Mouse (Mus musculus) forebrain, embryonic 14.5 days (tissue): Measurements from ENCODE around the gene Psmb8. TPM values are rescaled to one million over a fixed set of nuclear protein-coding genes. Genes with fewer than 3 reads are reported as not detected.
A peak's percentile ranks its signal among the peaks of the same experiment; 100 is the strongest.

Experiments used
- ATAC-seq: fragments of 200-750 bp; cut with Nextera tagmentation; 2 replicates; pipeline ENCODE4 v1.8.0; 2017; ENCODE audit warnings: mild to moderate bottlenecking, moderate library complexity
- DNase-seq: peaks from one replicate; pipeline ENCODE4 v3.0.0-alpha.2; 2015; ENCODE audit warnings: low spot score
- H3K27ac ChIP-seq: fragments of 300-500 bp; sonication (generic); 2 replicates; pipeline ENCODE4 v1.5.1; 2014; ENCODE audit warnings: low read depth, mild to moderate bottlenecking, control low read depth, low read length, moderate library complexity
- H3K27me3 ChIP-seq: fragments of 300-500 bp; sonication (generic); replicated peaks from 2 replicates; pipeline ENCODE4 v1.6.1; 2014; ENCODE audit warnings: low read length, control low read depth, mixed read lengths; ENCODE audit not compliant: control insufficient read depth, insufficient read depth
- H3K36me3 ChIP-seq: fragments of 300-500 bp; sonication (generic); 2 replicates; pipeline ENCODE4 v1.6.1; 2014; ENCODE audit warnings: low read length, control low read depth; ENCODE audit not compliant: control insufficient read depth, insufficient read depth
- H3K4me1 ChIP-seq: fragments of 300-500 bp; sonication (generic); 2 replicates; pipeline ENCODE4 v1.6.1; 2014; ENCODE audit warnings: antibody characterized with exemption, low read length, control low read depth; ENCODE audit not compliant: control insufficient read depth, insufficient read depth
- H3K4me2 ChIP-seq: fragments of 300-500 bp; sonication (generic); 2 replicates; pipeline ENCODE4 v1.6.1; 2014; ENCODE audit warnings: mild to moderate bottlenecking, control low read depth, low read length
- H3K4me3 ChIP-seq: fragments of 300-500 bp; sonication (generic); 2 replicates; pipeline ENCODE4 v1.5.1; 2014; ENCODE audit warnings: low read depth, low read length, control low read depth
- H3K9ac ChIP-seq: fragments of 300-500 bp; sonication (generic); 2 replicates; pipeline ENCODE4 v1.6.1; 2014; ENCODE audit warnings: mild to moderate bottlenecking, low read length, control low read depth, moderate library complexity
- H3K9me3 ChIP-seq: fragments of 300-500 bp; sonication (generic); replicated peaks from 2 replicates; pipeline ENCODE4 v1.6.1; 2016; ENCODE audit warnings: low read length, control low read depth, mixed read lengths; ENCODE audit not compliant: control insufficient read depth
- WGBS: fragments of 180-500 bp; shearing (Covaris S2); extraction: QIAGEN DNeasy Blood & Tissue Kit; methylation state at CpG from one replicate; pipeline ENCODE4 v1.1.7; 2014; 5-methylcytosine and 5-hydroxymethylcytosine counted together
- polyA plus RNA-seq: library from polyadenylated mRNA; unstranded; fragments of >200 nt; fragmentation: Nextera tagmentation; extraction: Ambion mirVana; gene quantifications from 2 replicates; pipeline ENCODE4 v1.2.1, GENCODE M21; 2014

The Psmb8 gene
- polyA plus RNA-seq, 1 experiment from 2014 or later, result 2.7 TPM

- H3K27ac ChIP-seq, result no peak within 1 kb of the TSS
- H3K36me3 ChIP-seq, result no peaks in the 10 kb centered on the region
- WGBS, result under 1% methylated on average over 46 of the region's 46 CpGs
- H3K4me1 ChIP-seq, result peaks cover 9% of the 10 kb centered on the region
- peak within 1 kb of the TSS; percentile 78 for H3K4me2 ChIP-seq
- H3K9me3 ChIP-seq, result no peaks in the 10 kb centered on the region
- ATAC-seq, result peak; percentile 98
- peak; percentile 96 for DNase-seq
- peak within 1 kb of the TSS; percentile 39 for H3K4me3 ChIP-seq
- peaks cover 36% of the 10 kb centered on the region for H3K27me3 ChIP-seq
- peak within 1 kb of the TSS; percentile 61 for H3K9ac ChIP-seq
Measured at GRCm38 (mm10) chr17:34187261-34187916, 10.1 kb upstream of the Psmb8 start, which contains the start of the genes Tap1 and Psmb9. Gene Tap1 (plus strand): TSS chr17:34187553. Gene Psmb9 (minus strand): TSS chr17:34187764.

GRCm38 (mm10) chr17:34188010-34188409, 9.5 kb upstream of the Psmb8 start:
- H3K4me3 ChIP-seq, result peak overlapping the region; percentile 39
- no peak overlapping the region for H3K27ac ChIP-seq

GRCm38 (mm10) chr17:34188986-34189385, 8.5 kb upstream of the Psmb8 start:
- H3K27me3 ChIP-seq, result peaks cover 45% of the 10 kb centered on the region
- H3K4me3 ChIP-seq, result no peak overlapping the region
- H3K9ac ChIP-seq, result no peak overlapping the region
- 75% methylated on average over 6 of the region's 6 CpGs for WGBS
- ATAC-seq (no peak), DNase-seq (no peak)
- no peaks in the 10 kb centered on the region for H3K9me3 ChIP-seq
- H3K27ac ChIP-seq, result no peak overlapping the region
- no peaks in the 10 kb centered on the region for H3K36me3 ChIP-seq
- H3K4me2 ChIP-seq, result no peak overlapping the region
- peaks cover 9% of the 10 kb centered on the region for H3K4me1 ChIP-seq

More at GRCm38 (mm10) chr17:34188010-34188409, 9.5 kb upstream of the Psmb8 start:
- peak overlapping the region; percentile 61 for H3K9ac ChIP-seq
- H3K27me3 ChIP-seq, result peaks cover 42% of the 10 kb centered on the region
- peaks cover 9% of the 10 kb centered on the region for H3K4me1 ChIP-seq
- no peak for DNase-seq
- peak overlapping the region; percentile 78 for H3K4me2 ChIP-seq
- H3K9me3 ChIP-seq, result no peaks in the 10 kb centered on the region
- no peaks in the 10 kb centered on the region for H3K36me3 ChIP-seq
- whole genome bisulfite sequencing, result 3% methylated on average over 20 of the region's 20 CpGs
- ATAC-seq, result peak; percentile 8; the same call in 1 of the 2 replicates

GRCm38 (mm10) chr17:34192852-34193251, 4.7 kb upstream of the Psmb8 start:
- 22% methylated on average over 16 of the region's 16 CpGs for WGBS

GRCm38 (mm10) chr17:34193468-34193867, 4.1 kb upstream of the Psmb8 start:
- H3K9me3 ChIP-seq, result no peaks in the 10 kb centered on the region
- ATAC-seq (no peak), DNase-seq (no peak)
- no peaks in the 10 kb centered on the region for H3K4me1 ChIP-seq
- H3K36me3 ChIP-seq, result no peaks in the 10 kb centered on the region
- no peak overlapping the region for H3K4me3 ChIP-seq
- H3K27me3 ChIP-seq, result peaks cover 54% of the 10 kb centered on the region
- no peak overlapping the region for H3K27ac ChIP-seq
- H3K4me2 ChIP-seq, result no peak overlapping the region
- no peak overlapping the region for H3K9ac ChIP-seq
- WGBS, result 61% methylated on average over 8 of the region's 8 CpGs

More at GRCm38 (mm10) chr17:34192852-34193251, 4.7 kb upstream of the Psmb8 start:
- H3K27me3 ChIP-seq, result peaks cover 54% of the 10 kb centered on the region
- no peaks in the 10 kb centered on the region for H3K36me3 ChIP-seq
- ATAC-seq (no peak), DNase-seq (no peak)
- H3K27ac ChIP-seq, result no peak overlapping the region
- H3K4me2 ChIP-seq, result no peak overlapping the region
- no peak overlapping the region for H3K4me3 ChIP-seq
- no peaks in the 10 kb centered on the region for H3K9me3 ChIP-seq
- no peak overlapping the region for H3K9ac ChIP-seq
- peaks cover 3% of the 10 kb centered on the region for H3K4me1 ChIP-seq

- Histone ChIP-seq H3K27me3 (peaks cover 57% of the 10 kb centered on the region), H3K9me3 (no peaks in the 10 kb centered on the region), H3K36me3 (no peaks in the 10 kb centered on the region), H3K9ac (no peak overlapping the region), H3K4me1 (no peaks in the 10 kb centered on the region), H3K4me2 (no peak overlapping the region), H3K4me3 (no peak overlapping the region), H3K27ac (no peak overlapping the region)
- WGBS, result 84% methylated on average over 3 of the region's 4 CpGs
- DNase-seq (no peak), ATAC-seq (no peak)
Measured at GRCm38 (mm10) chr17:34194723-34195122, 2.8 kb upstream of the Psmb8 start.

GRCm38 (mm10) chr17:34196491-34196890, 1.0 kb upstream of the Psmb8 start:
- H3K4me2 ChIP-seq, result no peak overlapping the region
- no peak overlapping the region for H3K27ac ChIP-seq
- H3K36me3 ChIP-seq, result no peaks in the 10 kb centered on the region
- H3K9ac ChIP-seq, result no peak overlapping the region
- H3K4me3 ChIP-seq, result no peak overlapping the region
- WGBS, result 29% methylated on average over 12 of the region's 12 CpGs
- H3K27me3 ChIP-seq, result peaks cover 53% of the 10 kb centered on the region
- DNase-seq (no peak), ATAC-seq (no peak)
- H3K9me3 ChIP-seq, result no peaks in the 10 kb centered on the region
- H3K4me1 ChIP-seq, result no peaks in the 10 kb centered on the region

GRCm38 (mm10) chr17:34197904-34198520, 491 bp downstream of the Psmb8 start:
- Histone ChIP-seq H3K27ac (no peak overlapping the region), H3K4me2 (peak overlapping the region; percentile 52), H3K4me3 (peak overlapping the region; percentile 27), H3K4me1 (no peaks in the 10 kb centered on the region), H3K36me3 (no peaks in the 10 kb centered on the region), H3K9me3 (no peaks in the 10 kb centered on the region), H3K27me3 (peaks cover 46% of the 10 kb centered on the region), H3K9ac (peak overlapping the region; percentile 10; the same call in 1 of the 2 replicates)
- ATAC-seq, result peak; percentile 42; the same call in 1 of the 2 replicates
- no peak for DNase-seq
- 1% methylated on average over 32 of the region's 32 CpGs for WGBS

- 7% methylated on average over 11 of the region's 11 CpGs for whole genome bisulfite sequencing
- H3K4me3 ChIP-seq, result peak overlapping the region; percentile 21; the same call in 1 of the 2 replicates
- DNase-seq (no peak), ATAC-seq (no peak)
- H3K4me2 ChIP-seq, result peak overlapping the region; percentile 52
- H3K9ac ChIP-seq, result no peak overlapping the region
- peaks cover 44% of the 10 kb centered on the region for H3K27me3 ChIP-seq
- H3K4me1 ChIP-seq, result no peaks in the 10 kb centered on the region
- no peaks in the 10 kb centered on the region for H3K9me3 ChIP-seq
- no peak overlapping the region for H3K27ac ChIP-seq
- H3K36me3 ChIP-seq, result no peaks in the 10 kb centered on the region
Measured at GRCm38 (mm10) chr17:34198521-34198912, 996 bp downstream of the Psmb8 start.
